Mouse (Mus musculus) lung, postnatal 0 days (tissue): ENCODE results near the gene Olfr412.

ENCODE experiments used
- CTCF ChIP-seq: IDR thresholded peaks from 2 replicates; pipeline ENCODE4 v1.5.1; 2016; ENCODE audit warnings: antibody characterized with exemption, mild to moderate bottlenecking
- EP300 ChIP-seq: IDR thresholded peaks from 2 replicates; pipeline ENCODE4 v1.6.1; 2016; ENCODE audit warnings: antibody characterized with exemption, mild to moderate bottlenecking, control low read depth

- TF ChIP-seq EP300 (no peak), CTCF (no peak)
Measured at GRCm38 (mm10) chr11:74352550-74352949, 9.3 kb upstream of the Olfr412 start, which contains the start of gene Olfr411.
